Mouse (Mus musculus) bone marrow, adult 2 months (tissue): Measurements from ENCODE around the gene Accs.
A peak's percentile ranks its signal among the peaks of the same experiment; 100 is the strongest.

Experiments used
- CTCF ChIP-seq: fragments of 200-500 bp; IDR thresholded peaks from 2 replicates; pipeline ENCODE4 v1.5.1; 2011; ENCODE audit warnings: low read length, control low read depth; ENCODE audit not compliant: control insufficient read depth, insufficient read depth
- POLR2A ChIP-seq: fragments of 200-500 bp; IDR thresholded peaks from 2 replicates; pipeline ENCODE4 v1.6.1; 2011; ENCODE audit warnings: low read depth, mild to moderate bottlenecking, control low read depth, low read length, borderline replicate concordance; ENCODE audit not compliant: control insufficient read depth

GRCm38 (mm10) chr2:93822045-93822749, 27.5 kb downstream of the Accs start, which contains the start of gene Ext2:
- TF ChIP-seq POLR2A: peak; percentile 68
- TF ChIP-seq CTCF: peak; percentile 98
